Mouse (Mus musculus): ENCODE results near the gene Cpa4.

The Cpa4 gene

GRCm38 (mm10) chr6:30568069-30568468 is at the start of gene Cpa4:
Cpa4 (plus strand) TSS chr6:30568369.
- no peak for DNase-seq (ENCODE audit: low spot score)

DNA sequence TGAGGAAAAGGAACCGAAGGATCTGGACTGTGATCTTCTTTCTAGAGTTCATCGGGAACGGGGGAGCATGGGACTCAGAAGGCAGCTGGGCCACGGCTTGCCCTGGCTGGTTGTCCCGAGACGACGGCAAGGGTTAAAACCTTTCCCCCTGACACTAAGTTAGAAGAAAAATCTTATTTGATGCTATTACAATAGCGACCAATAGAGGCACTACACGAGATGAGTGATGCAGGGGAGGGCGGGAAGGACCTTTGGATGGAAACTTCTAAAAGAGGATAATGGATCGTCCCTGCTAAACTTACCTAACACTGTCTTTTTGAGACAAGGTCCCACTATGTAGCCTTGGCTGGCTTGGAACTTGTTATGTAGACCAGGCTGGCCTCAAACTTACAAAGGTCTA is 47.8 kb upstream of the Cpa4 start:
- no peak for DNase-seq (ENCODE audit: low spot score)

DNA sequence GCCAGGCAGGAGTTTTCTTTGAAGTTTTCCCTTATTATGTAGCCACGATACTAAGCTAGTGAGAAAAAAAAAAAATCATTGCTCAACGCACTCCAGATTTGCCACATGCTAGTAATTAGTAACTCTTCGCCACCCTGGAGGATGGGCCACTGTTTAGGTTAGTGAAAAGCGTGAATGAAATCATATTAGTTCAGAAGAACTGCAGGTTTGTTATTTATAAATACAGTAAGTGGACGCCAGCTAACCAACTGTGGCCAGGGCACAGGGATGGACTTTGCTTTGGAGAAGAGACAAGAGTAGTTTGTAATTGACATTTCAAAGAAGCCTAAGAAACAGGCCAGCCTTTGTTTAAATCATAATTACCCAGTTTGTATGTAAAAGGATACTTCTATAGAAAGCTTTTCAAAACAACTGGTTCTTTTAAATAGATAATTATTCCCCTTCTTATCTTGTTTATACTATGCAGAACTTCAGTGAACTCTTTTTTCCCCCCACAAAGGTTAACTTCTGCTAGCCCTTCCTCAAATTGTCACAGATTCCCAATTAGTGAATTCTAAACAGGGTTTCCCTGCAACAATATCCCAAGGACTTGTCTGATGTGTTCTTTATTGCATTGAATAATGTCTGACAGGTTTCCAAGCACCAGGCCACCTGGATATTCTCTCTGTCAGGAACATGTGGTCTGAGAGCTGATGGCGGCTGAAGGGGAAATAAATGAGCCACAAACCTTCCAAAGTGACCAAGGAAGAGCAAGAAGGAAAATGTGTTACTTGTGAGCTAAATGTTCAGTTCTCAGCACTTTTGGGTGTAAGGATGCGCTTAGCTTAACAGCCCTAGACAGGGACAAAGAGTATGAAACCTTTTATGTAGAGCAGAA is 42.5 kb upstream of the Cpa4 start:
- no peak for DNase-seq (ENCODE audit: low spot score)

GRCm38 (mm10) chr6:30526586-30527515 is 41.3 kb upstream of the Cpa4 start:
- DNase-seq (ENCODE audit: low spot score): no peak

DNA sequence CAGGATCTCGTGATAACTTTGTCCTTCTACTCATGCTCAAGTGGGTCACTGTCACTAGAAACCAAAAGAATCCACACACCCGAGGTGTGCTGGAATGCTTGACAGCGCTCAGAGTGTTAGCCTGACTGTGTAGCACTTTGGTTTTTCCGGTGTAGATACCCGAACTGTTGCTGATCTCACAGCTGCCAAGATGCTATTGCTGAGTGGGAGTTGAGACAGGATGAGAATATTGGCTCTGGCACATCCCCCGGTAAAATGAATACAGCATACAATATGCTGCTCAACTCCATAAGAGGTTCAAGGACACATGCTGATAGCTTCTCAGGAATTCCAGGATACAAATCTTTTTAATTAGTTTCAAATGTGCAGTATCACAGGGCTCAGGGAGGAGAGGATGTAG is 39.4 kb upstream of the Cpa4 start:
- DNase-seq (ENCODE audit: low spot score): no peak

DNA sequence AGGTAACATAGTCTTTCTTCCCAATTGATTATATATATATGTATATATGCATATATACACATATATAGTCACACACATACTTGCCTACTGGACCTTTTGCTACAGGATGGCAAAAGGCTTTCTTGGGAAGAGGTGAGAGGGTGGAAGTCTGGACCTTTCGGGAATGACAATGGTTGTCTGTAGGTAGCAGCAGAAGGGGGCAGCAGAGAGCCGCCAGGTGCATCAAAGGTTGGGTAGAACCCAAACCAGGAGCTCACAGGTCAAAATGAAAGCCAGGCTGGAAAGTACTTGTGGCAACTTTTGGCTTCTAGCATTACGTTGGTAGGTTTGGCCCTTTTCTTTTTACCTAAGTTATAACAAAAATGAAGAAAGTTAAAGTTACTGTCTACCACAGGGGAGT is 32.8 kb upstream of the Cpa4 start:
- DNase-seq (ENCODE audit: low spot score): peak; percentile 42

GRCm38 (mm10) chr6:30538240-30538639 is 29.9 kb upstream of the Cpa4 start:
- no peak for DNase-seq (ENCODE audit: low spot score)

DNA sequence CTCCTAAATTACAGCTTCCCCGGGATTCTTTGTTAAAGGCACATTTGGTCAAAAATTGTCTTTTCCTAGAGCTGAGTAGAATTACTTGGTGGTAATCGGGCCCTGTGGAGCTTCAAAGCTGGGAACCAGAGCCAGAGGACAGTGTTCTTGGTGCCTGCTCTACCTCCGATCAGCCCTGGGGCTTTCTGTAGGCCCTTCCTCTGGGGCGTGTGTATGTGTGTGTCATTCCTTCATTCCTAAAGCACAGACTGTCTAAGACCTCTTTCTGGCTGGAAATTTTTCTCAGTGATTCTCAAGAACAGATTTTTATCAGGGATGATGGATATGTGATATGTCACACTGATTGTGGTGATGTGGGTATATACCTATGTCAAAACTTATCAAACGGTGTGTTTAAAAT is 29.4 kb upstream of the Cpa4 start:
- DNase-seq (ENCODE audit: low spot score): no peak

DNA sequence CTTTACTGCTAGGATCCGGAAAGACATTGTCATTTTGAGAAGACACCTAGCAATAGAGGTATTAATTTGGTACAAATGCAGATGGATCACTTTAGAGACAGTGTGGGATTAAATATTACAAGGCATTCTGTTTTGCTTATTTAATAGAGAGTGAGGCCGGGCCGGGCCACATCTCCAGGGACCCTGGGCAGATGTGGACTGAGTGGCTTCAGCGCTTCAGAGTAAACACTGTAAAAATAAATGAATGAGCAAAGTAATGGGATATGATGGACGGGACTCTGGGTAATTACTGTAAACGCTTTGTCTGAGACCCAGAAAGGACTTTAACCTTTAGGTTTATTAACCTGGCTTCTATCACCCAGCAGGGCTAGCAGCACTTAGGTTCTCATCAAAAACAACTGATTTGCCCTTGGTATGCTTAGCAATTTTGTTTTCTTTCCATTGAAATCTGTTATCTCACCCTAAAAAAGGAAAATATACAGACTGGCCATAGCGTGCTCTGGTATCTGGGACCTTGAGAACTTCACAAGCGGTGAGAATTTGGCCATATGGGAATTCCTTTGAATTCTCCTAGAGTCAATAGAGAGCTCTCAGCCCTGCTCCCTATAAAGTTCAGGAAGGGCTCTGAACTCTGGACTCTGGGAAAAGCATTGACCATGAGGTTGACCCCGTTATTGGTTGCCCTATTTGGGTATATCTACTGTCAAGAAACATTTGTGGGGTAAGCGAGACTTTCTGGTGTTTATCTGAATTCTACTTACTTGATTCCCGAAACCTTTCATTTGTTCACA is 27.0 kb upstream of the Cpa4 start, which contains the start of gene Cpa2:
Gene Cpa2 (plus strand): TSS at position 574 of the 791 bp plus-strand sequence.
- no peak for DNase-seq (ENCODE audit: low spot score)

- no peak for DNase-seq (ENCODE audit: low spot score)
These were observed 25.9 kb upstream of the Cpa4 start for GRCm38 (mm10) chr6:30542277-30542676.

DNA sequence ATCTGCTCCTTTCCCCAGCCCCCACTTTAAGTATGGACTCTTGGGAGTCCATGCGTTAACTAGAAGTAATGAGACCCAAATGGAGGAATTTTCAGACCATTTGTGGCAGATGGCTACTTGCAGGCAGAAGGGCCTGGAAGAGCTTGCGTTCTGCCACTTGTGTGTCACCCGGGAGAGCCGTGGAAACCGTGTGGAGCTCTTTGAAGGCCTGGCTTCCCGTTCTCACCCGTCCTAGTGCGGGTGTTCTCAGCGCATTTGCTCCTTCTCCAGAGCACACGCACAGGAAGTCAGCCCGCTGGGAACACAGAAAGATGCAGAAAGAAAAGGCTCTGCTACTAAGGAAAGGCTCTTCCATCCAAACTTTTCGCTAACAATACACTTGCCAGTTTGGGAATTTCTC is 25.1 kb upstream of the Cpa4 start:
- DNase-seq (ENCODE audit: low spot score): no peak

GRCm38 (mm10) chr6:30543851-30544250 is 24.3 kb upstream of the Cpa4 start:
- DNase-seq (ENCODE audit: low spot score): no peak

- DNase-seq (ENCODE audit: low spot score): no peak
These were observed 22.5 kb upstream of the Cpa4 start for GRCm38 (mm10) chr6:30545689-30546088.

GRCm38 (mm10) chr6:30546571-30547273 is 21.4 kb upstream of the Cpa4 start:
- peak; percentile 9 for DNase-seq (ENCODE audit: low spot score)

DNA sequence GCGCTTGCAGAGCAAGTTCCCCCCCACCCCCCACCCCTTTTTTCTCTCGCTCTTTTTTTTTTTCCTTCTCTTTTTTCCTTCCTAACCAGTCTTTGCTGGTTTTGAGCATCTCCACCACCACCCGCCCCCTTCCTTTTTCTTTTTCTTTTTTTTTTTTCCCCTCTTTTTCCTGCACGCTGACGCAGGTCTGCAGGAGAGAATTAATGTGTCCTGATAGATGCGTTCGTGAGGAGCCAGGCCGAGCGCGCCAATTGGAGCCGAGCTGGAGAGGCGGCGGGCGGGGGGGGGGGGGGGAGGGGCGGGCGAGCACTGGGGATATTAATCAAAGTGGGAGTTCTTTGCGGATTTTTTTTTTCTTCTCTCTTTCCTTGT is 20.9 kb upstream of the Cpa4 start:
- DNase-seq (ENCODE audit: low spot score): no peak

DNA sequence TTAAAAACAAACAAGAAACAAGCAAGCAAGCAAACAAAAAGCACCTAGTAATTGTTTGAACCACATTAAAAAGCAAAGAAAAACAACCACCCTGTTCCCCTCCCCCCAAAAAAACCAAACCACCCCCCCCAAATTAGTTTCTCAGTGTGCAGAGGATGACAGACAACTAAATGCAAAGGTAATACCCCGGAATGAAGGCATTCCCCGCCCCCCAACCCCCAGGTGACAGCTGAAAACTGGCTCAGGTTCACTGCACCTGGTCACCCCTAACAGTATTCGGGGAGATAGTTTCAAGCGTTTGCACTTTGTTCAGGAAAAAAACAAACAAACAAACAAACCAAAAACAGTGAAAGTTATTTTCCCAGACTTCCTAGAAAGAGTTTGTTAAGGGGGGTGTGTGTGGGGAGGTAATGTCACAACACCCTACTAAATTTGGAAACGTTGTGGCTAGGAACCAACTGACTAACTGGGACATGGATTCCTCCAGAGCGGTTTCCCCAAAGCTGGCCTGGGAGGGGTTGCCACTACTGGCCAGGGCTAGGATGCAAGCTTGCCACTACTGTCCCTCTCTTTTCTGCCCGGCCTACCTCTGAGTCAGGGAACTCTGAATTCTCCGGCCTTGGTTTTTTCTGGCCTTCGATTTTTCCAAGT is 20.4 kb upstream of the Cpa4 start:
- peak; percentile 13 for DNase-seq (ENCODE audit: low spot score)

DNA sequence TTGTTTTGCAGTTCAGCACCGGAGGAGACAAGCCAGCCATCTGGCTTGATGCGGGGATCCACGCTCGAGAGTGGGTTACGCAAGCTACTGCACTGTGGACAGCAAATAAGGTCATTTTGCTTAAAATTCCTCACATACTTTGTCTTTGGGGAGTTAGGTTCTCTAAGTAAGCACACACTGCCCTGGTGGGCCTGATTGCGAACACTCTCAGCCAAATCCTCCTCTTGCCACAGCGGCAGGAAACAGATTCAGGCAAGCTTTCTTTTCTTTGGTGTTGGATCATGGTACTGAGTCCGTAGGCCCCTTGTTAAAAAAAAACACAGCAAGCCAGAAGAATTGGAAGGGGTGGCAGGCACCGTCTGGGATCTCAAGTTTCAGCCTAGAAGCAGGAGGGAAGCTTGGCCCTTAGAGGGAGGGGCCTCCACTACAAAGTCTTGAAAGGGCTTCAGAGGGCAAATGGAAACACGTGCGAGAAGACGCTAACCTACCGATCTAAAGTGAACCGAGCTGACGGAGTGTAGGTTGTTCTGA is 18.9 kb upstream of the Cpa4 start:
- DNase-seq (ENCODE audit: low spot score): peak; percentile 9

DNA sequence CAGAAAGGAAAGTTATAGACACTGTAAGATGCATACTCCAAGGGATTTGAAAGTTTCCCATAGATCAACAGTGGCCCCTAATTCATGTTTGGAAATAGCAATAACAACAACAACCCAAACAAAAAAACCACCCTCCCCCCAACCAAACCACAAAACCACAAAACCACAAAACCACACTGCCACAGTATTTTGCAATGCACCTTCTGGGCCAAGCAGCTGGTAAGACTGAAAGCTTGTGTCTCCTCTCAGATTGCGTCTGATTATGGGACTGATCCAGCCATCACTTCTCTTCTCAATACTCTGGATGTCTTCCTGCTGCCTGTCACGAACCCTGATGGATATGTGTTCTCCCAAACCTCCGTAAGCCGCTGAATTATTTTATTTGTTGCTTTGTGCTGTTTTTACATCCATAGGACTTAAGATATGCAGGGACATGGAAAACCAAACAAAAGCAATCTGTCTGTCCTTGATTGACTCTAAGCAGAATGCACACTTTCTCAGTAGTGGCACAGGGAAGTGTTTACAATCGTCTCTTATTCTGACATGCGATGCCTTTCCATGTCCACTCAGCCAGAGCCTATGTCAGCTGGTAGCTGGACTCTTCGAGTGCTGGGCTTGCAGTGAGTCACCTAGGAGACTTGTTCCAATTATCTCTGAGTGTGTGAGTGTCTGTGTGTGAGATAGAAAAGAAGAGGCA is 17.5 kb upstream of the Cpa4 start:
- no peak for DNase-seq (ENCODE audit: low spot score)

GRCm38 (mm10) chr6:30551193-30551515 is 17.0 kb upstream of the Cpa4 start:
- DNase-seq (ENCODE audit: low spot score): no peak

All from lung, postnatal 25 days (tissue).